Mouse (Mus musculus): Measurements from ENCODE around the gene Kcnc1.
A peak's percentile ranks its signal among the peaks of the same experiment; 100 is the strongest.

- peak; percentile 64; the same call in 1 of the 3 replicates for TF ChIP-seq GATA1 (IDR thresholded peaks at IDR 0.05; ENCODE audit: borderline replicate concordance, low read length)
- TF ChIP-seq FLI1 (IDR thresholded peaks at IDR 0.05; ENCODE audit: low read length), result no peak
Observed at GRCm38 (mm10) chr7:46445896-46446295, 49.6 kb downstream of the Kcnc1 start.

Data from megakaryocyte, embryonic 14.5 days (primary cell).